Mouse (Mus musculus) ovary, adult 10 weeks (tissue): ENCODE results near the gene Usp3. TPM values are rescaled to one million over a fixed set of nuclear protein-coding genes. Genes with fewer than 3 reads are reported as not detected.

Experiments used
- polyA plus RNA-seq: library from polyadenylated mRNA; stranded (reverse); fragments of 350-450 nt; fragmentation: Illumina TruSeq; extraction: RNeasy Lipid Tissue Mini Kit (QIAGEN cat#74804); gene quantifications from one replicate; pipeline ENCODE4 v1.2.3, GENCODE M21; 2014

Gene Usp3
- 232 TPM for polyA plus RNA-seq

GRCm38 (mm10) chr9:66592708-66593612 lies at the start of gene Usp3:
Usp3 (minus strand) TSS chr9:66593142.

DNA sequence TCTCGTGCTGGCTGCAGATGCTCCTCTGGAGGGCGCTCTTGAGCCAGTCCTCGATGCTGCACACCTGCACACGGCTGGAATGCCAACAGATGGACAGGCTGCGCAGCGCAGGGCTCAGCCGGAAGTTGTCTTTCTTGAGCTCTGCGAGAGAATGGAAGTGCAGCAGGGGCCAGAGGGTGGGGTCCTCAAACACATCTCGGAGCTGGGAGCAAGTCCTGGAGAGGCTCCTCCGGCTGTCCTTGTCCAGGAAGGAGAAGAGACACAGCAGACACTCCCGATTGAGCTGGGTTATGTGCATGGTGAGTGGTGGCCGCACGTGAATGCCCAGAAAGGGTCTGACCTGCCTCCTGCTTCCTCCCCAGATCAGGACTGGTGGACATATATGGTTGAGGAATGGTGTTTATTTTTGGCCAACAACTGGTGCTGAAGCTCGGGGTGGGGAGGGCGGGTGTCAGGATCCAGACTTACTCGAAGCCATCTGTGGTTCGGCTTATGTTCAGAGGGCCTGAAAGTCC lies 78.6 kb downstream of the Usp3 start, which contains the start of gene Fbxl22:
Gene Fbxl22 (minus strand): TSS at position 338 of the 515 bp plus-strand sequence.

Other genes with a start within 250 kb of the Usp3 start
- 42.5 TPM for gene Herc1, start 242.7 kb downstream of the Usp3 start, polyA plus RNA-seq
- 11.3 TPM for gene Fbxl22, start 78.5 kb downstream of the Usp3 start, polyA plus RNA-seq
- 6.4 TPM for gene Car12, start 120.5 kb upstream of the Usp3 start, polyA plus RNA-seq
- gene Aph1b, start 202.3 kb upstream of the Usp3 start, polyA plus RNA-seq = 29.6 TPM
- gene Gm10647, start 203.9 kb upstream of the Usp3 start, polyA plus RNA-seq = 0.29 TPM
- 8.3 TPM for gene Aph1c, start 241.6 kb upstream of the Usp3 start, polyA plus RNA-seq